Mouse (Mus musculus) embryonic facial prominence, embryonic 13.5 days (tissue): ENCODE data around the gene Gm38431. TPM values are rescaled to one million over a fixed set of nuclear protein-coding genes. Genes with fewer than 3 reads are reported as not detected.
"Not testable (repeated sequence)": the region's sequence is repeated elsewhere in the genome, so short reads cannot be mapped to it uniquely, and the experiment has no call there.

Experiments used
- ATAC-seq: fragments of 200-750 bp; cut with Nextera tagmentation; 2 replicates; pipeline ENCODE4 v1.8.0; 2017; ENCODE audit warnings: low read depth; ENCODE audit not compliant: insufficient number of reproducible peaks, insufficient read depth, low FRiP score, low TSS enrichment
- H3K27ac ChIP-seq: fragments of 300-500 bp; sonication (generic); 2 replicates; pipeline ENCODE4 v1.5.1; 2015; ENCODE audit warnings: moderate library complexity, mild to moderate bottlenecking, inconsistent platforms
- H3K27me3 ChIP-seq: fragments of 300-500 bp; sonication (generic); 2 replicates; pipeline ENCODE4 v1.6.1; 2015; ENCODE audit warnings: mild to moderate bottlenecking, inconsistent platforms
- H3K36me3 ChIP-seq: fragments of 300-500 bp; sonication (generic); 2 replicates; pipeline ENCODE4 v1.6.1; 2015; ENCODE audit warnings: mild to moderate bottlenecking, inconsistent platforms
- H3K4me1 ChIP-seq: fragments of 300-500 bp; sonication (generic); 2 replicates; pipeline ENCODE4 v1.6.1; 2015; ENCODE audit warnings: inconsistent platforms
- H3K4me2 ChIP-seq: fragments of 300-500 bp; sonication (generic); 2 replicates; pipeline ENCODE4 v1.6.1; 2015; ENCODE audit warnings: moderate library complexity, mild to moderate bottlenecking, inconsistent platforms
- H3K4me3 ChIP-seq: fragments of 300-500 bp; sonication (generic); 2 replicates; pipeline ENCODE4 v1.5.1; 2015; ENCODE audit warnings: mild to moderate bottlenecking, inconsistent platforms
- H3K9ac ChIP-seq: fragments of 300-500 bp; sonication (generic); 2 replicates; pipeline ENCODE4 v1.6.1; 2015; ENCODE audit warnings: mild to moderate bottlenecking, inconsistent platforms
- H3K9me3 ChIP-seq: fragments of 300-500 bp; sonication (generic); 2 replicates; pipeline ENCODE4 v1.6.1; 2016; ENCODE audit warnings: inconsistent platforms
- WGBS: fragments of 180-500 bp; shearing (Covaris S2); methylation state at CpG from one replicate; pipeline ENCODE4 v1.1.7; 2015; ENCODE audit warnings: mixed read lengths; 5-methylcytosine and 5-hydroxymethylcytosine counted together
- polyA plus RNA-seq: library from polyadenylated mRNA; unstranded; fragments of >200 nt; fragmentation: Nextera tagmentation; extraction: Ambion mirVana; gene quantifications from 2 replicates; pipeline ENCODE4 v1.2.1, GENCODE M21; 2015

The Gm38431 gene
- polyA plus RNA-seq, 1 experiment from 2014 or later = 2.4 TPM

DNA sequence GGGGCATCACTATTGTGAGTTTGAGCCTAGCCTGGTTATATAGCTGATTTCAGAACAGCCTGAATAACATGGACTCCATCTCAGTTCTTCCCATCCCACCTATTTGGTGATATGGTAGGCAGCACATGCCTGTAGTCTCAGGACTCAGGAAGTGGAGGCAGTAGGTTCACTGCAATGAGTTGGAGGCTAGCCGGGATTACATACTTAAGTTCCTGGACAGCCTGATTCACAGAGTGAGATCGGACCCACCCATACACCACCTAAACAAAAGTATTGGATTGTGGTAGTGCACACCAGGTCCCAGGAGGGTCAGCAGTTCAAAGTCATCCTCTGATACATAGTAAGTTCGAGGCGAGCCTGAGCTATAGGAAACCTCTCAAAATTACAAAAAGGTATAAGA, 19.2 kb downstream of the Gm38431 start:
- H3K36me3 ChIP-seq = peaks cover 53% of the 10 kb centered on the region
- peak overlapping the region; percentile 90 for H3K9ac ChIP-seq
- no peak for ATAC-seq
- no peaks in the 10 kb centered on the region for H3K9me3 ChIP-seq
- WGBS = 13% methylated on average over 4 of the region's 4 CpGs
- peaks cover 15% of the 10 kb centered on the region; the same call in 1 of the 2 replicates for H3K4me1 ChIP-seq
- H3K27me3 ChIP-seq = no peaks in the 10 kb centered on the region
- H3K27ac ChIP-seq = no peak overlapping the region
- peak overlapping the region; percentile 83 for H3K4me3 ChIP-seq
- peak overlapping the region; percentile 83 for H3K4me2 ChIP-seq

DNA sequence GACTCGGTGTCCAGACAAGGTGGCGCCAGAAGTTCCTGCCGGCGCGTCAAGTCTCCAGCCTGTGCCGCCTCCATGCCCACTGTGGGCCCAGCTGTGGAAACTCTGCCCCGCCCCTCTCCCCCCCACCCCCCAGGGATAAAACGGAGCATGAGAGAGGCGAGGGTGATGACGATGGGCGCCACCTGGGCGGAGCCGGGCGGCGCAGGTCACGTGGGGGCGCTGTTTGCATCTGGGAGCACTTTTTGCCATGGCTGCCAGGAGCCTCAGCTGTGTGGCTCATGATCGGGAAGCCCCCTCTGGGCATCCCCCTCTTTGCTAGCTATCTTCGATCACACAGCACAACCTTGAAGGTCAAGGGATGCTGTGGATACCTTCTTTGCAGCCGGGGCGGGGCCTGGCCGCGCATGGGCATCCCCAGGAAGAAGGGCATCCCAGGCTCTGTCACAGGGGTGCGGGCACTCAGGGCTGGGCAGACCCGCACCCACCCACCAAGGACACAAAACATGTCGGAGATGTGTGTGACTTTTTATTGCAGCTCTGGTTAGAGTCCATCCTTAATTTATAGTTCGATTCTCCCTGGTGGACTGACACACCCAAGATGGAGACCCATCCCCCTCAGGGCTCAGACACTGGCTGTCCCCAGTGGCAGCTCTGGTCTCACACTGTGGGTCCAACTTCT, 24.7 kb downstream of the Gm38431 start, which contains the start of gene Zglp1:
TSS of gene Zglp1 (minus strand) at position 88 of the 679 bp plus-strand sequence.
- H3K4me2 ChIP-seq = no peak within 1 kb of the TSS
- no peak within 1 kb of the TSS for H3K9ac ChIP-seq
- ATAC-seq = no peak
- H3K9me3 ChIP-seq = no peaks in the 10 kb centered on the region
- no peaks in the 10 kb centered on the region for H3K27me3 ChIP-seq
- 86% methylated on average over 27 of the region's 27 CpGs for WGBS
- no peak within 1 kb of the TSS for H3K4me3 ChIP-seq
- H3K36me3 ChIP-seq = peaks cover 64% of the 10 kb centered on the region
- peaks cover 7% of the 10 kb centered on the region; the same call in 1 of the 2 replicates for H3K4me1 ChIP-seq
- H3K27ac ChIP-seq = no peak within 1 kb of the TSS

DNA sequence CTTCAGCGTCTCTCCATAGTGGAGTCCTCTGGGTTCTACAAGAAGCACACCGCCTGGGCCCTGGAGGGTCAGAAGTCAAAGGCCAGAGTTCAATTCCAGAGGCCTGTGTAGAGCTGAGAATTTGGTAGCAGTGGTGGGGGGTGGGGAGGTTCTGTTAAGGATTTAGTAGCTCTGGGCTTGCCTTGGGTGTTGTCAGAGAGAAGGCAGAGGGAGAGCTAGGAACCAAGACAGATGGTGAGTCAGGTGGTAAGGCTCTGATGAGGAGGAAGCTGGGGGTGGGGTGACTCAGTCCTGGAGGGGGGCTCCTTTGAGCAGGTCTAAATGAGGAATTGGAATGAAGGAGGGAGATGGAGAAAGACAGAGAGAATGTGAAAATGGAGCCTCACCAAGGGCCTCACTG, 28.9 kb downstream of the Gm38431 start:
- WGBS = 70% methylated on average over 2 of the region's 2 CpGs

DNA sequence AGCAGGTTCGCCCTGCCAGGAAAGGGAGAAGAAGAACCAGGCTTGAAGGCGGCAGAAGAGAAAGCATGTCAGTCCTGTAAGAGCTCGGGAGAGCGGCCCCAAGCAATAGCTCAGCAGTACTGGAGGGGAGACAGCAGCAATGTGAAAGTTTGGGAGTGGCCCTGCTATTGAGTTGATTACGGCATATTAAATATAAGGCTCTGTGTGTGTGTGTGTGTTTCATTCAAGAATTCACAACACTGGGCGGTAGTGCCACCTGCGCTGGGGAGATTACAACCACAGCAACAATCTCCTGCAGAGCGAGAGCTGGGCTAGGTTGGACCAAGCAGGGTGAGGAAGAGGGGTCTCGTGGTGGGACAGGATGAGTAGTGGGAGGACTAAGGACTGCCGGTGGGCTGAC, 40.2 kb downstream of the Gm38431 start:
- 60% methylated on average over 10 of the region's 10 CpGs for WGBS
- no peak for ATAC-seq

More for the DNA sequence above, 28.9 kb downstream of the Gm38431 start:
- no peaks in the 10 kb centered on the region for H3K27me3 ChIP-seq
- H3K36me3 ChIP-seq = peaks cover 54% of the 10 kb centered on the region
- no peak overlapping the region for H3K4me3 ChIP-seq
- no peak overlapping the region for H3K9ac ChIP-seq
- no peak overlapping the region for H3K27ac ChIP-seq
- H3K9me3 ChIP-seq = no peaks in the 10 kb centered on the region
- no peak for ATAC-seq
- H3K4me2 ChIP-seq = no peak overlapping the region
- H3K4me1 ChIP-seq = no peaks in the 10 kb centered on the region

DNA sequence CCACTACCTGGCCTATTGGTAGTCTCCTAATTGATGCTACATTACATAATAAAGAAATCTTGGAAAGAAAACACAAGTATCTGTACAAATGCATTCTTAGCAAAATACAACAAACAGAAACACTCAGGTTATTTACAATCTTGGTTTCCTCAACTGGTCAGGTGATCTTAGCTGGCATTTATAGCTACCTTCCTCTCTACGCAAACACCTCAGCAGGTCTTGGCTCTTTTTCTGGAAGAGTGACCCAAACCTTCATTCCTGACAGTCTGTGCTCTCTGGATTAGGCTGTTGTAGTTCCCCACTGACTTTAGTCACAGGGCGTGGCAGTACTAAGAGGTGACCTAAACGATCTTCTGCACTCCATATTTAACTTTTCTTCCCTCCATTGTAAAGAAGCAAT, 46.6 kb downstream of the Gm38431 start:
- H3K4me2 ChIP-seq = no peak overlapping the region
- no peak for ATAC-seq
- H3K9me3 ChIP-seq = no peaks in the 10 kb centered on the region
- H3K4me3 ChIP-seq = no peak overlapping the region
- no peak overlapping the region for H3K27ac ChIP-seq
- WGBS = 78% methylated on average over 3 of the region's 3 CpGs
- peaks cover 6% of the 10 kb centered on the region for H3K27me3 ChIP-seq
- H3K36me3 ChIP-seq = no peaks in the 10 kb centered on the region
- no peaks in the 10 kb centered on the region for H3K4me1 ChIP-seq
- no peak overlapping the region for H3K9ac ChIP-seq

More for the DNA sequence above, 40.2 kb downstream of the Gm38431 start:
- Histone ChIP-seq H3K27me3 (no peaks in the 10 kb centered on the region; the same call in 1 of the 2 replicates), H3K27ac (no peak overlapping the region), H3K9me3 (no peaks in the 10 kb centered on the region), H3K9ac (no peak overlapping the region), H3K4me3 (no peak overlapping the region), H3K4me2 (no peak overlapping the region), H3K4me1 (no peaks in the 10 kb centered on the region), H3K36me3 (no peaks in the 10 kb centered on the region)

DNA sequence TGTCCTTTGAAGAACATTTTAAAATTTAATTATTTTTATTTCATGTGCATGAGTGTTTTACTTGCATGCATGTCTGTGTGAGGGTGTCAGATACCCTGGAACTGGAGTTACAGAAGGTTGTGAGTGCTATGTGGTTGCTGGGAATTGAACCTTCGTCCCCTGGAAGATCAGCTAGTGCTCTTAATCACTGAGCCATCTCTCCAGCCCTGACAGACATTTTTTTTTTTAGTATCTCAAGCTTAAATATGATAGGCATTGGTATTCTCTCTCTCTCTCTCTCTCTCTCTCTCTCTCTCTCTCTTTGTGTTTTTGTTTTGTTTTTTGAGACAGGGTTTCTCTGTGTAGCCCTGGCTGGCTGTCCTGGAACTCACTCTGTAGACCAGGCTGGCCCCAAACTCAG, 47.0 kb downstream of the Gm38431 start:
- H3K36me3 ChIP-seq, H3K9me3 ChIP-seq, H3K27ac ChIP-seq, H3K4me2 ChIP-seq, H3K9ac ChIP-seq, H3K4me3 ChIP-seq, ATAC-seq, H3K4me1 ChIP-seq: not testable (repeated sequence)
- WGBS = 48% methylated on average over 1 of the region's 1 CpGs
- H3K27me3 ChIP-seq = peaks cover 10% of the 10 kb centered on the region

DNA sequence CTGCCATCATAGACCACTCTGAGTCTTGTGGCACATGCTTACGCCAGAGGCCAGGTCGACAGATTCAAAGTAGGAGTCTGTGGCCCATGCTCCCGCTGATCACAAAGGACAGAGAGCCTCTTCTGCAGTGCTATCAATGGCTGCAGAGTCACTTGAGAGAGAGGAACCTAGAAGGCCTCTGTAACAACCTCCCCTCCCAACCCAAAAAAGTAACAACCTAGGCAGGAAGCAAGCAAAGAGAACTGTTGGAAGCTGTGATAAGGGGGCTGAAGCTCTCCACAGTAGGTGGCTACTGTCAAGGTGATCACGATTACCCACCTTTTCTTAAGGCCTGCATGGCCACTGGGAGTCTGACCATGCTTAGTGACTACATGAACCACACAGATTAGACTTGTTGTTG, 48.2 kb downstream of the Gm38431 start:
- no peak for ATAC-seq
- peaks cover 23% of the 10 kb centered on the region for H3K27me3 ChIP-seq
- 85% methylated on average over 4 of the region's 4 CpGs for WGBS
- H3K4me2 ChIP-seq = no peak overlapping the region
- no peak overlapping the region for H3K27ac ChIP-seq
- 0 out of 2 replicates have a peak, but pooled peaks cover 7% of the 10 kb centered on the region for H3K9me3 ChIP-seq
- H3K4me1 ChIP-seq = no peaks in the 10 kb centered on the region
- H3K4me3 ChIP-seq = no peak overlapping the region
- H3K36me3 ChIP-seq = no peaks in the 10 kb centered on the region
- no peak overlapping the region for H3K9ac ChIP-seq

DNA sequence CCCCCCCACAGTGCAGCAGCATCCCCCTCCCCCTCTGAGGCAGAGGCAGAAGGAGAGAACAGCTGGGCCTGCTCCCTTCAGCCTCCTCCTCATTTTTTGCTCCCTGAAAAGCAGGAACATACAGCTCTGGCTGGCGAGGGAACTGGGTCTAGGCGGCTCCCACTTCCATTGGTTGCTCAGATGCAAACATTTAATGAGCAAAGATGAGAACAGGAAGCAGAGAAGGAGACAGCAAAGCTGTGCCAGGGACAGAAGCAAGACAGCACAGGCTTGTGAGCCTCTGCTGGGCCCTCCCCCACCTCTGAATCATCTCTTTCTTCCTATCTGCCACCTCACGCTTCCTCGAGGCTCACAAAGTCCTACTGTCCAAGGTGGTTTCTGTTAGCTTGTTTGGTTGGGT, 50.5 kb downstream of the Gm38431 start:
- 29% methylated on average over 4 of the region's 4 CpGs for WGBS
- Histone ChIP-seq H3K4me3 (no peak overlapping the region), H3K36me3 (no peaks in the 10 kb centered on the region), H3K9ac (no peak overlapping the region), H3K9me3 (0 out of 2 replicates have a peak, but pooled peaks cover 7% of the 10 kb centered on the region), H3K4me2 (no peak overlapping the region), H3K27ac (no peak overlapping the region), H3K27me3 (peaks cover 45% of the 10 kb centered on the region), H3K4me1 (peaks cover 17% of the 10 kb centered on the region)
- no peak for ATAC-seq

DNA sequence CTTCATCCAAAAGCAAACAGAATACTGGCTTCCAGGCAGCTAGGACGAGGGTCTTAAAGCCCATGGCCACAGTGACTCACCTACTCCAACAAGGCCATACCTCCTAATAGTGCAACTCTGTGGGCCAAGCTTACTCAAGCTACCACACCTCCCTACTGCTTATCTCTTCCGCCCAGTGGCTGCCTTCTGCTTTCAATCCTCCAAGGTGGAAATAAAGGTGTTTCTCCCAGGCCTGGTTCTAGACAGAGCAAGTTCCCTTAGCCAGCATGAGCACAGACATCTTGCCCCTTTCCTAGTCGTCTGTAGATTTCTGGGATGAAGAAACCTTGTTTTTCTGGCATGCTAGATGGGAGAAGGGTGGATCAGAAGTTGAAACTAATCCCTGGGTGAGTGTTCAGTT, 52.0 kb downstream of the Gm38431 start:
- Histone ChIP-seq H3K9ac (no peak overlapping the region), H3K4me3 (no peak overlapping the region), H3K27ac (no peak overlapping the region), H3K4me1 (peaks cover 21% of the 10 kb centered on the region), H3K9me3 (0 out of 2 replicates have a peak, but pooled peaks cover 7% of the 10 kb centered on the region), H3K27me3 (peaks cover 60% of the 10 kb centered on the region), H3K36me3 (no peaks in the 10 kb centered on the region), H3K4me2 (no peak overlapping the region)
- ATAC-seq = no peak
- 74% methylated on average over 3 of the region's 3 CpGs for WGBS

DNA sequence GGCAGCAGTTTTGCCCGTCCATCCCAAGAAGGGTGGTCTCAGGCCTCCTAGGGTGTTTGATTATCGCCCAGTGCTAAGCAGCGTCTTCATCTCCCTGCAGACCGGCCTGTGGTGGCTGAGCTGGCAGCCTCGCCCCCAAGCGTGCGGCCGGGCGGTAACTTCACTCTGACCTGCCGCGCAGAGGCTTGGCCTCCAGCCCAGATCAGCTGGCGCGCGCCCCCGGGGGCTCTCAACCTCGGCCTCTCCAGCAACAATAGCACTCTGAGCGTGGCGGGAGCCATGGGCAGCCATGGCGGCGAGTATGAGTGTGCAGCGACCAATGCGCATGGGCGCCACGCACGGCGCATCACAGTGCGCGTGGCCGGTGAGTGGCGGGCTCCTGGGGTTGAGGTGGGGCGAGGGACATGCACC, 54.3 kb downstream of the Gm38431 start:
- ATAC-seq = no peak
- Histone ChIP-seq H3K27me3 (peaks cover 82% of the 10 kb centered on the region), H3K36me3 (no peaks in the 10 kb centered on the region), H3K9me3 (0 out of 2 replicates have a peak, but pooled peaks cover 7% of the 10 kb centered on the region), H3K27ac (no peak overlapping the region), H3K4me1 (peaks cover 36% of the 10 kb centered on the region), H3K4me2 (peak overlapping the region; percentile 71), H3K4me3 (peak overlapping the region; percentile 47), H3K9ac (peak overlapping the region; percentile 62)
- WGBS = 1% methylated on average over 31 of the region's 31 CpGs

DNA sequence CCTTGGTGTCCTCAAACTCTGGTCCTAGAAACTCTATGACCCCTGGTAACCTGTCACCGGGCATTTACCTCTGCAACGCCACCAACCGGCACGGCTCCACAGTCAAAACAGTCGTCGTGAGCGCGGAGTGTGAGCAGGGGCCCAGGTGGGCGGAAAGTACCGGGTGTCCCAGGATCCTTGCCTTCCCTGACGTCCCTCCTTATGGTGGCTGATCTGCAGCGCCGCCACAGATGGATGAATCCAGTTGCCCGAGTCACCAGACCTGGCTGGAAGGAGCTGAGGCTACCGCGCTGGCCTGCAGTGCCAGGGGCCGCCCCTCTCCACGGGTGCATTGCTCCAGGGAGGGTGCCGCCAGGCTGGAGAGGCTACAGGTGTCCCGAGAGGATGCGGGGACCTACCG, 55.1 kb downstream of the Gm38431 start:
- Histone ChIP-seq H3K4me2 (peak overlapping the region; percentile 71), H3K4me3 (peak overlapping the region; percentile 47), H3K27ac (no peak overlapping the region), H3K9ac (0 out of 2 replicates have a peak overlapping the region, but pooled peaks have one; percentile 62), H3K4me1 (peaks cover 44% of the 10 kb centered on the region), H3K9me3 (0 out of 2 replicates have a peak, but pooled peaks cover 7% of the 10 kb centered on the region), H3K36me3 (no peaks in the 10 kb centered on the region), H3K27me3 (peaks cover 91% of the 10 kb centered on the region)
- 2% methylated on average over 22 of the region's 22 CpGs for WGBS
- ATAC-seq = no peak

DNA sequence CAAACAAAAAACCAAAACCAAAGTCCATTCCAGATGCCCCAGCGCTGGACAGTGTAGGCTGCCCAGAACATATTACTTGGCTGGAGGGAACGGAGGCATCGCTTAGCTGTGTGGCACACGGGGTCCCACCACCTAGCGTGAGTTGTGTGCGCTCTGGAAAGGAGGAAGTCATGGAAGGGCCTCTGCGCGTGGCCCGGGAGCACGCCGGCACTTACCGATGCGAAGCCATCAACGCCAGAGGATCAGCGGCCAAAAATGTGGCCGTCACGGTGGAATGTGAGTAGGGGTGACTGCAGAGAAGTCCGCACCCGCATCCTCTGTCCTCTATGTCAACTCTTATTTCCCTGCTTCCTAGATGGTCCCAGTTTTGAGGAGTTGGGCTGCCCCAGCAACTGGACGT, 55.6 kb downstream of the Gm38431 start:
- H3K9me3 ChIP-seq = 0 out of 2 replicates have a peak, but pooled peaks cover 7% of the 10 kb centered on the region
- 9% methylated on average over 20 of the region's 20 CpGs for WGBS
- H3K27ac ChIP-seq = no peak overlapping the region
- H3K4me2 ChIP-seq = no peak overlapping the region; the same call in 1 of the 2 replicates
- peak overlapping the region; percentile 47; the same call in 1 of the 2 replicates for H3K4me3 ChIP-seq
- H3K27me3 ChIP-seq = peaks cover 96% of the 10 kb centered on the region
- H3K4me1 ChIP-seq = peaks cover 49% of the 10 kb centered on the region
- H3K36me3 ChIP-seq = no peaks in the 10 kb centered on the region
- ATAC-seq = no peak
- H3K9ac ChIP-seq = 0 out of 2 replicates have a peak overlapping the region, but pooled peaks have one; percentile 32
